ENCODE assay signal across 20 mouse cellular contexts in genomic region chr5:19981518-19981917, GRCm38 (mm10).
DNase-seq lines count a peak whose midpoint lies in the region; ATAC-seq lines count a peak whose summit lies in the region.
"Had no signal": no experiment of that assay in that cellular context is flagged by ENCODE, and none has a peak within 500 bp of the region (broad histone marks: within the 10 kb centered on the region; RNA-seq: fewer than 3 reads in every experiment).

No protein-coding gene starts in this region.

- DNase-seq in hindbrain, embryonic 14.5 days (ENCODE audit: low spot score): no peak
- DNase-seq in thymus, adult 18-20 months: no peak
- DNase-seq in testis, postnatal 10 days (ENCODE audit: low spot score): no peak
- DNase-seq in left cerebral cortex, postnatal 14 days (ENCODE audit: low spot score in 2 of 2): no peak
- DNase-seq: adrenal gland, postnatal 10 days; cerebellum, adult 9-11 months; gastrocnemius, postnatal 25 days; kidney, postnatal 36 days; right cerebral cortex, postnatal 4 days; thymus, postnatal 4 days had no signal

- H3K36me3 ChIP-seq in hindbrain, embryonic 12.5 days: no peaks in the 10 kb centered on the region
- H3K36me3 ChIP-seq in hindbrain, embryonic 16.5 days (ENCODE audit: control insufficient read depth, insufficient read depth, low read length): no peaks in the 10 kb centered on the region
- H3K36me3 ChIP-seq in forebrain, embryonic 12.5 days (replicated peaks): no peaks in the 10 kb centered on the region
- H3K36me3 ChIP-seq in hindbrain, embryonic 14.5 days (replicated peaks; ENCODE audit: control insufficient read depth, insufficient read depth): no peaks in the 10 kb centered on the region
- no peaks in the 10 kb centered on the region for H3K36me3 ChIP-seq in neural tube, embryonic 13.5 days
- H3K36me3 ChIP-seq: G1E; lung, embryonic 15.5 days had no signal

- 0 out of 2 replicates have a peak, but pooled peaks have one; percentile 52 for ATAC-seq in hindbrain, embryonic 12.5 days (ENCODE audit: low FRiP score)
- no peak for ATAC-seq in hindbrain, embryonic 16.5 days
- 0 out of 2 replicates have a peak, but pooled peaks have one; percentile 33 for ATAC-seq in forebrain, embryonic 12.5 days (ENCODE audit: low FRiP score)
- no peak for ATAC-seq in hindbrain, embryonic 14.5 days (ENCODE audit: low FRiP score)
- peak; percentile 40 for ATAC-seq in neural tube, embryonic 13.5 days (ENCODE audit: low read depth)
- ATAC-seq: activated CD4-positive, CD25-positive, alpha-beta regulatory T cell, adult 4 months; intestine, embryonic 16.5 days had no signal

- peak overlapping the region; percentile 23; the same call in 1 of the 2 replicates for H3K27ac ChIP-seq in hindbrain, embryonic 12.5 days
- no peak overlapping the region for H3K27ac ChIP-seq in hindbrain, embryonic 16.5 days (ENCODE audit: low read depth, low read length)
- H3K27ac ChIP-seq in forebrain, embryonic 12.5 days: peak overlapping the region; percentile 25; the same call in 1 of the 2 replicates
- H3K27ac ChIP-seq in hindbrain, embryonic 14.5 days: peak overlapping the region; percentile 2; the same call in 1 of the 2 replicates
- peak overlapping the region; percentile 28 for H3K27ac ChIP-seq in neural tube, embryonic 13.5 days (replicated peaks)
- H3K27ac ChIP-seq: liver, embryonic 14.5 days; lung, embryonic 15.5 days; macrophage had no signal

- no peak overlapping the region for H3K9ac ChIP-seq in hindbrain, embryonic 12.5 days
- H3K9ac ChIP-seq in hindbrain, embryonic 16.5 days (ENCODE audit: low read depth, low read length): no peak overlapping the region
- no peak overlapping the region for H3K9ac ChIP-seq in forebrain, embryonic 12.5 days
- H3K9ac ChIP-seq in hindbrain, embryonic 14.5 days: no peak overlapping the region
- no peak overlapping the region for H3K9ac ChIP-seq in neural tube, embryonic 13.5 days
- H3K9ac ChIP-seq: liver, embryonic 14.5 days; lung, embryonic 15.5 days had no signal

- 73% methylated on average over 6 of the region's 6 CpGs for WGBS in hindbrain, embryonic 12.5 days
- 68% methylated on average over 6 of the region's 6 CpGs for WGBS in hindbrain, embryonic 16.5 days
- 52% methylated on average over 6 of the region's 6 CpGs for WGBS in forebrain, embryonic 12.5 days
- 68% methylated on average over 6 of the region's 6 CpGs for WGBS in hindbrain, embryonic 14.5 days
- WGBS in neural tube, embryonic 13.5 days: 80% methylated on average over 6 of the region's 6 CpGs

- no peak overlapping the region for H3K4me2 ChIP-seq in hindbrain, embryonic 12.5 days (replicated peaks)
- H3K4me2 ChIP-seq in hindbrain, embryonic 16.5 days (ENCODE audit: low read length): no peak overlapping the region
- H3K4me2 ChIP-seq in forebrain, embryonic 12.5 days: no peak overlapping the region
- no peak overlapping the region for H3K4me2 ChIP-seq in hindbrain, embryonic 14.5 days (replicated peaks)
- no peak overlapping the region for H3K4me2 ChIP-seq in neural tube, embryonic 13.5 days
- H3K4me2 ChIP-seq: lung, embryonic 15.5 days had no signal

- H3K27me3 ChIP-seq in hindbrain, embryonic 12.5 days: no peaks in the 10 kb centered on the region
- H3K27me3 ChIP-seq in hindbrain, embryonic 16.5 days (replicated peaks; ENCODE audit: control insufficient read depth, insufficient read depth, low read length): no peaks in the 10 kb centered on the region
- H3K27me3 ChIP-seq in forebrain, embryonic 12.5 days: no peaks in the 10 kb centered on the region
- no peaks in the 10 kb centered on the region for H3K27me3 ChIP-seq in hindbrain, embryonic 14.5 days (ENCODE audit: control insufficient read depth, insufficient read depth, low read length)
- no peaks in the 10 kb centered on the region for H3K27me3 ChIP-seq in neural tube, embryonic 13.5 days
- H3K27me3 ChIP-seq: lung, embryonic 15.5 days had no signal

- no peak overlapping the region for H3K4me3 ChIP-seq in hindbrain, embryonic 12.5 days
- no peak overlapping the region for H3K4me3 ChIP-seq in hindbrain, embryonic 16.5 days (ENCODE audit: low read length)
- H3K4me3 ChIP-seq in forebrain, embryonic 12.5 days (replicated peaks): no peak overlapping the region
- H3K4me3 ChIP-seq in hindbrain, embryonic 14.5 days (replicated peaks; ENCODE audit: low read length): no peak overlapping the region
- H3K4me3 ChIP-seq in neural tube, embryonic 13.5 days: no peak overlapping the region
- H3K4me3 ChIP-seq: lung, embryonic 15.5 days had no signal

- intact Hi-C loops in left cerebral cortex, postnatal 14 days (cut with DNase I): no loop called here

- H3K9me3 ChIP-seq in hindbrain, embryonic 12.5 days (replicated peaks): no peaks in the 10 kb centered on the region
- H3K9me3 ChIP-seq in hindbrain, embryonic 16.5 days (ENCODE audit: control insufficient read depth, low read length): no peaks in the 10 kb centered on the region
- H3K9me3 ChIP-seq in forebrain, embryonic 12.5 days: no peaks in the 10 kb centered on the region
- H3K9me3 ChIP-seq in hindbrain, embryonic 14.5 days (ENCODE audit: control insufficient read depth, low read length): no peaks in the 10 kb centered on the region
- H3K9me3 ChIP-seq in neural tube, embryonic 13.5 days: no peaks in the 10 kb centered on the region
- H3K9me3 ChIP-seq: G1E; lung, embryonic 15.5 days had no signal

- H3K4me1 ChIP-seq in hindbrain, embryonic 12.5 days: peaks cover 12% of the 10 kb centered on the region
- H3K4me1 ChIP-seq in hindbrain, embryonic 16.5 days (ENCODE audit: control insufficient read depth, insufficient read depth, low read depth, low read length): peaks cover 7% of the 10 kb centered on the region
- peaks cover 18% of the 10 kb centered on the region for H3K4me1 ChIP-seq in forebrain, embryonic 12.5 days
- peaks cover 27% of the 10 kb centered on the region for H3K4me1 ChIP-seq in hindbrain, embryonic 14.5 days (replicated peaks; ENCODE audit: control insufficient read depth, insufficient read depth, low read length)
- H3K4me1 ChIP-seq in neural tube, embryonic 13.5 days (replicated peaks): peaks cover 26% of the 10 kb centered on the region
- H3K4me1 ChIP-seq: lung, embryonic 15.5 days had no signal

Comparison
In these comparisons a context has a peak if more than half of its experiments do, and no peak if none do; other contexts are left out.
1. ATAC-seq: peak in hindbrain, embryonic 12.5 days (single experiment), forebrain, embryonic 12.5 days (single experiment) and neural tube, embryonic 13.5 days (single experiment); none in hindbrain, embryonic 16.5 days (single experiment) and hindbrain, embryonic 14.5 days (single experiment).